ENCODE assay signal across 9 mouse cellular contexts in the genomic region with DNA sequence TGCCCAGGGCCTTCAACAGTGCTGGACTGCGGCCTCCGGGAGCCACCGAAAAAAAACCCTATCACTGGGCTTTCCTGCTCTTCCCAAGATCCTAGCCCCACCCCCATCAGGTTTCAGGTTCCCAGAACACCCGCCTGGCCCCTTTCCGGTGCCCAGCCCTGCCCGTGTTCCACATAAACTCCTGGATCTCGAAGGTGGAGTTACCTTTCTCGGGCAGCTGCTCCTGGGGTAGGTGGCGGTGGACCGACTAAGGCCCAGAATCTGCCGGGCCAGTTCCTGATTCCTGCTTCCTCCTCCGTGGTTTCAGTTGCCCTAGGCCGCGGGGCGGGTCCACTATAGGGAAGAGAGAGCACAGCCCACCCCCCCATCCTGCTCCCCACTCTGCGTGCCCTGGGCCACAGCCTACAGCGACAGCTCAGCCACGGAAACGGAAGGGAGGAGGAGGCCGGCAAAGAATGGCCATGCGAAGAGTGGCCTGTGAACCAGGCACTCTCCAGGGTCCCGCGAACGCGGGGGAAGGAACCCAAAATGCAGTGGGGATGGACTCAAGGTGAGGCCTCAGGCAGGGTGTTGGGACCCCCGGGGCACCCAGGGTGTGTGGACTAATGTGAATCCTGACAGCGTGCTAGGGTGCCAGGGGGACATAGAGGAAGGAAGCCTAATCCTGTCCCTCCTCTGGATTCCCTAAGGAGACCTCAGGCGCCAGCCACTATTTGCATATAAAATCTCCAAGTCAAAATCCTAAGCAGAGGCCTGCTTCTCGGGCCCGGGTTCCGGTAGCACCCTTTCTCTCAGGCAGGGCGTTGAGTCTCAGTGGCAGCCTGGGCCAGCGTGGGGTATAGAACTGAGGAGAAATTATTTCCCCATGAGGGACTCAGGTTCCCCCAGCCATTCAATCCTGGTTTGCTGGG. TPM values are rescaled to one million over a fixed set of nuclear protein-coding genes. Genes with fewer than 3 reads are reported as not detected.
DNase-seq lines count a peak whose midpoint lies in the region; ATAC-seq lines count a peak whose summit lies in the region.
"Had no signal": no experiment of that assay in that cellular context is flagged by ENCODE, and none has a peak within 500 bp of the region (broad histone marks: within the 10 kb centered on the region; RNA-seq: fewer than 3 reads in every experiment).

A gene (minus strand): TSS at position 314 of the 911 bp plus-strand sequence.

- no peak for ATAC-seq in forebrain, embryonic 13.5 days
- ATAC-seq in megakaryocyte progenitor cell, adult 5-6 weeks (replicated peaks; ENCODE audit: poor library complexity), result peak; percentile 66
- ATAC-seq in stomach, embryonic 15.5 days (ENCODE audit: insufficient read depth, low FRiP score, low read depth), result peak; percentile 33; the same call in 1 of the 2 replicates
- ATAC-seq: Patski had no signal

- DNase-seq in spleen, adult 18-20 months, result peak; percentile 62
- DNase-seq in spleen, adult 12 weeks (ENCODE audit: low spot score), result no peak
- peak; percentile 71 for DNase-seq in heart, postnatal 25 days (ENCODE audit: low spot score)
- DNase-seq in large intestine, adult 2 months (ENCODE audit: low read depth, low spot score), result no peak
- DNase-seq in adipocyte (ENCODE audit: low spot score), result no peak

- 14% methylated on average over 33 of the region's 33 CpGs for WGBS in forebrain, embryonic 13.5 days
- 19% methylated on average over 33 of the region's 33 CpGs for WGBS in large intestine, adult 2 months
- 18% methylated on average over 33 of the region's 33 CpGs for WGBS in stomach, embryonic 15.5 days

- H3K9ac ChIP-seq in forebrain, embryonic 13.5 days, result peak within 1 kb of the TSS; percentile 47
- H3K9ac ChIP-seq in stomach, embryonic 15.5 days, result peak within 1 kb of the TSS; percentile 16; the same call in 1 of the 2 replicates

- H3K9me3 ChIP-seq in forebrain, embryonic 13.5 days (replicated peaks), result no peaks in the 10 kb centered on the region
- no peaks in the 10 kb centered on the region for H3K9me3 ChIP-seq in stomach, embryonic 15.5 days

- H3K4me2 ChIP-seq in forebrain, embryonic 13.5 days, result peak within 1 kb of the TSS; percentile 34
- H3K4me2 ChIP-seq in stomach, embryonic 15.5 days, result peak within 1 kb of the TSS; percentile 46

- intact Hi-C loops in heart, postnatal 25 days (cut with DNase I), result loop anchor here (10.0 kb wide), 1 partner anchor 297 kb away; a partner anchor contains a TSS

- peaks cover 22% of the 10 kb centered on the region for H3K27me3 ChIP-seq in forebrain, embryonic 13.5 days
- H3K27me3 ChIP-seq in stomach, embryonic 15.5 days (replicated peaks), result no peaks in the 10 kb centered on the region
- H3K27me3 ChIP-seq: Patski had no signal

- H3K27ac ChIP-seq in forebrain, embryonic 13.5 days, result no peak within 1 kb of the TSS
- peak within 1 kb of the TSS; percentile 73 for H3K27ac ChIP-seq in stomach, embryonic 15.5 days

- H3K4me1 ChIP-seq in forebrain, embryonic 13.5 days, result peaks cover 14% of the 10 kb centered on the region
- H3K4me1 ChIP-seq in stomach, embryonic 15.5 days, result peaks cover 16% of the 10 kb centered on the region

- H3K36me3 ChIP-seq in forebrain, embryonic 13.5 days (ENCODE audit: poor library complexity, severe bottlenecking), result peaks cover 32% of the 10 kb centered on the region
- H3K36me3 ChIP-seq in stomach, embryonic 15.5 days, result peaks cover 26% of the 10 kb centered on the region; the same call in 1 of the 2 replicates

- 0 out of 2 replicates have a peak within 1 kb of the TSS, but pooled peaks have one; percentile 4 for H3K4me3 ChIP-seq in forebrain, embryonic 13.5 days
- peak within 1 kb of the TSS; percentile 34 for H3K4me3 ChIP-seq in stomach, embryonic 15.5 days (replicated peaks)

RNA-seq across cellular contexts. Expression of the gene that starts here (rescaled TPM):
- polyA plus RNA-seq in forebrain, embryonic 13.5 days (2015; fragmentation: Nextera tagmentation; extraction: Ambion mirVana), result 4.0 and 4.1 TPM in 2 replicates
- total RNA-seq in heart, postnatal 25 days (2021), result 10 to 100 TPM; 11.9 to 13.6 TPM
- 12.1 and 17.1 TPM in 2 replicates for polyA plus RNA-seq in large intestine, adult 2 months (2012; rRNA removed)
- total RNA-seq in megakaryocyte progenitor cell, adult 5-6 weeks (2015), result 117 and 126 TPM in 2 replicates
- 97.6 and 158 TPM in 2 replicates for total RNA-seq in megakaryocyte progenitor cell, adult 5-6 weeks (2017)
- polyA plus RNA-seq in stomach, embryonic 15.5 days (2015; fragmentation: Nextera tagmentation; extraction: Ambion mirVana), result 12.5 and 13.5 TPM in 2 replicates

Comparison
In these comparisons a context has a peak if more than half of its experiments do, and no peak if none do; other contexts are left out.
1. RNA of the gene that starts here (total RNA-seq): 97.6 to 158 TPM in megakaryocyte progenitor cell, adult 5-6 weeks; 11.9 to 13.6 TPM in heart, postnatal 25 days; every median in the first group is over 4 times any median in the second.
2. DNase-seq: peak in spleen, adult 18-20 months (2 of 2) and heart, postnatal 25 days (single experiment); none in spleen, adult 12 weeks (single experiment), large intestine, adult 2 months (single experiment) and adipocyte (single experiment).